Mouse (Mus musculus) heart, embryonic 16.5 days (tissue): Measurements from ENCODE around the gene Lrpprc. TPM values are rescaled to one million over a fixed set of nuclear protein-coding genes. Genes with fewer than 3 reads are reported as not detected.

Source experiments
- ATAC-seq: fragments of 200-750 bp; cut with Nextera tagmentation; replicated peaks from 2 replicates; pipeline ENCODE4 v1.8.0; 2017; ENCODE audit warnings: moderate number of reproducible peaks; ENCODE audit not compliant: insufficient read depth, low FRiP score; ENCODE audit errors: extremely low read depth
- H3K27ac ChIP-seq: fragments of 300-500 bp; sonication (generic); 2 replicates; pipeline ENCODE4 v1.5.1; 2014; ENCODE audit warnings: mild to moderate bottlenecking, low read length, control low read depth, moderate library complexity
- H3K27me3 ChIP-seq: fragments of 300-500 bp; sonication (generic); 2 replicates; pipeline ENCODE4 v1.6.1; 2014; ENCODE audit warnings: low read length, mixed read lengths; ENCODE audit not compliant: control insufficient read depth, insufficient read depth
- H3K36me3 ChIP-seq: fragments of 300-500 bp; sonication (generic); 2 replicates; pipeline ENCODE4 v1.6.1; 2014; ENCODE audit not compliant: control insufficient read depth, insufficient read depth
- H3K4me1 ChIP-seq: fragments of 300-500 bp; sonication (generic); 2 replicates; pipeline ENCODE4 v1.6.1; 2014; ENCODE audit warnings: low read length, mixed read lengths; ENCODE audit not compliant: control insufficient read depth, insufficient read depth
- H3K4me2 ChIP-seq: fragments of 300-500 bp; sonication (generic); 2 replicates; pipeline ENCODE4 v1.6.1; 2014; ENCODE audit warnings: low read depth, mild to moderate bottlenecking, control low read depth, low read length
- H3K4me3 ChIP-seq: fragments of 300-500 bp; sonication (generic); 2 replicates; pipeline ENCODE4 v1.5.1; 2014; ENCODE audit warnings: mild to moderate bottlenecking, control low read depth, low read length
- H3K9ac ChIP-seq: fragments of 300-500 bp; sonication (generic); 2 replicates; pipeline ENCODE4 v1.6.1; 2014; ENCODE audit warnings: low read length, control low read depth
- H3K9me3 ChIP-seq: fragments of 300-500 bp; sonication (generic); replicated peaks from 2 replicates; pipeline ENCODE4 v1.6.1; 2016; ENCODE audit warnings: low read length; ENCODE audit not compliant: control insufficient read depth
- WGBS: fragments of 180-500 bp; shearing (Covaris S2); extraction: QIAGEN DNeasy Blood & Tissue Kit; methylation state at CpG from one replicate; pipeline ENCODE4 v1.1.7; 2014; 5-methylcytosine and 5-hydroxymethylcytosine counted together
- polyA plus RNA-seq: library from polyadenylated mRNA; unstranded; fragments of >200 nt; fragmentation: Nextera tagmentation; extraction: Ambion mirVana; gene quantifications from 2 replicates; pipeline ENCODE4 v1.2.1, GENCODE M21; 2015

The Lrpprc gene
- polyA plus RNA-seq, 1 experiment from 2014 or later, result 68.9 TPM

- H3K27me3 ChIP-seq, result no peaks in the 10 kb centered on the region
- 97% methylated on average over 6 of the region's 6 CpGs for WGBS
- H3K4me1 ChIP-seq, result peaks cover 12% of the 10 kb centered on the region
- no peak overlapping the region for H3K4me2 ChIP-seq
- H3K9me3 ChIP-seq, result no peaks in the 10 kb centered on the region
- ATAC-seq, result no peak
- 0 out of 2 replicates have a peak, but pooled peaks cover 5% of the 10 kb centered on the region for H3K36me3 ChIP-seq
- H3K4me3 ChIP-seq, result no peak overlapping the region
- no peak overlapping the region for H3K27ac ChIP-seq
- H3K9ac ChIP-seq, result no peak overlapping the region
These were observed 10.3 kb downstream of the Lrpprc start for GRCm38 (mm10) chr17:84780321-84780720.

- Histone ChIP-seq H3K36me3 (peaks cover 8% of the 10 kb centered on the region; the same call in 1 of the 2 replicates), H3K4me2 (no peak overlapping the region), H3K4me3 (no peak overlapping the region), H3K4me1 (peaks cover 12% of the 10 kb centered on the region), H3K27me3 (no peaks in the 10 kb centered on the region), H3K27ac (no peak overlapping the region), H3K9me3 (no peaks in the 10 kb centered on the region), H3K9ac (no peak overlapping the region)
- ATAC-seq, result no peak
- WGBS, result 82% methylated on average over 7 of the region's 7 CpGs
These were observed 12.1 kb downstream of the Lrpprc start for GRCm38 (mm10) chr17:84778477-84778978.

GRCm38 (mm10) chr17:84776362-84777000 is 14.1 kb downstream of the Lrpprc start:
- no peak for ATAC-seq
- Histone ChIP-seq H3K9me3 (no peaks in the 10 kb centered on the region), H3K9ac (no peak overlapping the region), H3K36me3 (peaks cover 15% of the 10 kb centered on the region), H3K4me1 (peaks cover 12% of the 10 kb centered on the region), H3K4me3 (peak overlapping the region; percentile 6; the same call in 1 of the 2 replicates), H3K4me2 (peak overlapping the region; percentile 26; the same call in 1 of the 2 replicates), H3K27me3 (no peaks in the 10 kb centered on the region), H3K27ac (no peak overlapping the region; the same call in 1 of the 2 replicates)
- WGBS, result 46% methylated on average over 16 of the region's 16 CpGs

GRCm38 (mm10) chr17:84775291-84775690 is 15.3 kb downstream of the Lrpprc start:
- 89% methylated on average over 10 of the region's 10 CpGs for WGBS
- H3K27ac ChIP-seq, result no peak overlapping the region
- H3K4me3 ChIP-seq, result no peak overlapping the region
- ATAC-seq, result no peak
- no peaks in the 10 kb centered on the region for H3K9me3 ChIP-seq
- no peak overlapping the region for H3K9ac ChIP-seq
- H3K27me3 ChIP-seq, result no peaks in the 10 kb centered on the region
- no peak overlapping the region for H3K4me2 ChIP-seq
- H3K36me3 ChIP-seq, result peaks cover 17% of the 10 kb centered on the region
- H3K4me1 ChIP-seq, result peaks cover 12% of the 10 kb centered on the region

GRCm38 (mm10) chr17:84771882-84772281 is 18.7 kb downstream of the Lrpprc start:
- no peak for ATAC-seq
- H3K4me2 ChIP-seq, result no peak overlapping the region
- no peaks in the 10 kb centered on the region for H3K27me3 ChIP-seq
- peaks cover 6% of the 10 kb centered on the region for H3K4me1 ChIP-seq
- no peak overlapping the region for H3K9ac ChIP-seq
- 94% methylated on average over 9 of the region's 9 CpGs for WGBS
- no peaks in the 10 kb centered on the region for H3K9me3 ChIP-seq
- H3K36me3 ChIP-seq, result peaks cover 28% of the 10 kb centered on the region
- H3K27ac ChIP-seq, result no peak overlapping the region
- no peak overlapping the region for H3K4me3 ChIP-seq

- H3K27ac ChIP-seq, result no peak overlapping the region
- no peak overlapping the region for H3K9ac ChIP-seq
- H3K4me1 ChIP-seq, result no peaks in the 10 kb centered on the region
- WGBS, result 84% methylated on average over 8 of the region's 8 CpGs
- H3K27me3 ChIP-seq, result no peaks in the 10 kb centered on the region
- no peaks in the 10 kb centered on the region for H3K9me3 ChIP-seq
- ATAC-seq, result no peak
- no peak overlapping the region for H3K4me2 ChIP-seq
- H3K36me3 ChIP-seq, result peaks cover 22% of the 10 kb centered on the region
- no peak overlapping the region for H3K4me3 ChIP-seq
These were observed 31.6 kb downstream of the Lrpprc start for GRCm38 (mm10) chr17:84758971-84759370.

GRCm38 (mm10) chr17:84758374-84758773 is 32.2 kb downstream of the Lrpprc start:
- H3K27me3 ChIP-seq, result no peaks in the 10 kb centered on the region
- H3K4me2 ChIP-seq, result no peak overlapping the region
- 46% methylated on average over 10 of the region's 10 CpGs for WGBS
- no peaks in the 10 kb centered on the region for H3K4me1 ChIP-seq
- peaks cover 17% of the 10 kb centered on the region for H3K36me3 ChIP-seq
- no peak overlapping the region for H3K4me3 ChIP-seq
- no peak for ATAC-seq
- no peak overlapping the region for H3K9ac ChIP-seq
- no peaks in the 10 kb centered on the region for H3K9me3 ChIP-seq
- no peak overlapping the region for H3K27ac ChIP-seq

- Histone ChIP-seq H3K4me3 (no peak overlapping the region), H3K4me1 (no peaks in the 10 kb centered on the region), H3K27ac (no peak overlapping the region), H3K9me3 (no peaks in the 10 kb centered on the region), H3K27me3 (no peaks in the 10 kb centered on the region), H3K9ac (no peak overlapping the region), H3K36me3 (peaks cover 18% of the 10 kb centered on the region), H3K4me2 (no peak overlapping the region)
- WGBS, result 73% methylated on average over 2 of the region's 2 CpGs
- no peak for ATAC-seq
These were observed 34.5 kb downstream of the Lrpprc start for GRCm38 (mm10) chr17:84756090-84756489.

GRCm38 (mm10) chr17:84753489-84753888 is 37.1 kb downstream of the Lrpprc start:
- Histone ChIP-seq H3K27me3 (no peaks in the 10 kb centered on the region), H3K4me3 (no peak overlapping the region), H3K4me2 (no peak overlapping the region), H3K9me3 (no peaks in the 10 kb centered on the region), H3K9ac (no peak overlapping the region), H3K36me3 (peaks cover 24% of the 10 kb centered on the region), H3K27ac (no peak overlapping the region), H3K4me1 (no peaks in the 10 kb centered on the region)
- ATAC-seq, result no peak
- 88% methylated on average over 5 of the region's 5 CpGs for WGBS
